Mouse (Mus musculus): ENCODE measurements at regions not wholly inside any gene's neighbourhood (a gene's known extent, or its start where the extent isn't known, plus 50 kb on each side); places are given as distances from the start of the nearest gene placed in this dataset.

- DNase-seq: no peak
These were observed 54.4 kb upstream of the Calm2 start for GRCm38 (mm10) chr17:87501098-87501497.

GRCm38 (mm10) chr17:87501687-87502387 is 55.1 kb upstream of the Calm2 start:
- no peak for DNase-seq

- no peak for DNase-seq
These were observed 55.9 kb upstream of the Calm2 start for GRCm38 (mm10) chr17:87502388-87503369.

- DNase-seq: no peak
These were observed 56.8 kb upstream of the Calm2 start for GRCm38 (mm10) chr17:87503491-87503890.

GRCm38 (mm10) chr17:87504960-87505681 is 58.4 kb upstream of the Calm2 start:
- no peak for DNase-seq

GRCm38 (mm10) chr17:87507848-87508247 is 61.1 kb upstream of the Calm2 start:
- no peak for DNase-seq

GRCm38 (mm10) chr17:87508582-87509253 is 62.0 kb upstream of the Calm2 start:
- DNase-seq: no peak

GRCm38 (mm10) chr17:87512000-87512611 is 65.4 kb upstream of the Calm2 start:
- no peak for DNase-seq

GRCm38 (mm10) chr17:87513822-87514221 is 67.1 kb upstream of the Calm2 start:
- peak; percentile 70 for DNase-seq

- DNase-seq: no peak
These were observed 67.8 kb upstream of the Calm2 start for GRCm38 (mm10) chr17:87514366-87515126.

GRCm38 (mm10) chr17:87517258-87517657 is 70.5 kb upstream of the Calm2 start:
- peak; percentile 48 for DNase-seq

GRCm38 (mm10) chr17:87519454-87519853 is 72.7 kb upstream of the Calm2 start:
- DNase-seq: no peak

GRCm38 (mm10) chr17:87520841-87521240 is 74.1 kb upstream of the Calm2 start:
- DNase-seq: no peak

- no peak for DNase-seq
These were observed 75.0 kb upstream of the Calm2 start for GRCm38 (mm10) chr17:87521622-87522151.

- peak; percentile 28 for DNase-seq
These were observed 75.9 kb upstream of the Calm2 start for GRCm38 (mm10) chr17:87522500-87523091.

GRCm38 (mm10) chr17:87523643-87524042 is 76.9 kb upstream of the Calm2 start:
- DNase-seq: no peak

GRCm38 (mm10) chr17:87527174-87527573 is 80.4 kb upstream of the Calm2 start:
- no peak for DNase-seq

GRCm38 (mm10) chr17:87530162-87530817 is 83.6 kb upstream of the Calm2 start:
- DNase-seq: peak; percentile 84

GRCm38 (mm10) chr17:87530818-87531410 is 84.2 kb upstream of the Calm2 start:
- DNase-seq: no peak

Data from liver (tissue).